Mouse (Mus musculus) thymus, postnatal 4 days (tissue): ENCODE results near the gene Txnrd3.

Experiments
- DNase-seq: peaks from one replicate; pipeline ENCODE4 v3.0.0; 2021

Gene Txnrd3

GRCm38 (mm10) chr6:89658342-89658741, 14.6 kb downstream of the Txnrd3 start:
- no peak for DNase-seq

- no peak for DNase-seq
Measured at GRCm38 (mm10) chr6:89658931-89659330, 15.1 kb downstream of the Txnrd3 start.

GRCm38 (mm10) chr6:89659692-89660423, 16.1 kb downstream of the Txnrd3 start:
- peak; percentile 48 for DNase-seq

GRCm38 (mm10) chr6:89660490-89660889, 16.7 kb downstream of the Txnrd3 start:
- DNase-seq: no peak

GRCm38 (mm10) chr6:89662521-89662920, 18.7 kb downstream of the Txnrd3 start:
- DNase-seq: no peak

- no peak for DNase-seq
Measured at GRCm38 (mm10) chr6:89665155-89665554, 21.4 kb downstream of the Txnrd3 start.

- no peak for DNase-seq
Measured at GRCm38 (mm10) chr6:89665667-89666066, 21.9 kb downstream of the Txnrd3 start.

- no peak for DNase-seq
Measured at GRCm38 (mm10) chr6:89666976-89667375, 23.2 kb downstream of the Txnrd3 start.

- DNase-seq: no peak
Measured at GRCm38 (mm10) chr6:89669556-89669955, 25.8 kb downstream of the Txnrd3 start.

GRCm38 (mm10) chr6:89671431-89671830, 27.6 kb downstream of the Txnrd3 start:
- no peak for DNase-seq

- DNase-seq: no peak
Measured at GRCm38 (mm10) chr6:89672641-89673040, 28.9 kb downstream of the Txnrd3 start.

- no peak for DNase-seq
Measured at GRCm38 (mm10) chr6:89673135-89673780, 29.5 kb downstream of the Txnrd3 start.

- DNase-seq: no peak
Measured at GRCm38 (mm10) chr6:89678522-89678921, 34.7 kb downstream of the Txnrd3 start.

- peak; percentile 78 for DNase-seq
Measured at GRCm38 (mm10) chr6:89679291-89679835, 35.6 kb downstream of the Txnrd3 start.

GRCm38 (mm10) chr6:89680155-89680554, 36.4 kb downstream of the Txnrd3 start:
- DNase-seq: peak; percentile 88

- DNase-seq: no peak
Measured at GRCm38 (mm10) chr6:89684231-89684630, 40.4 kb downstream of the Txnrd3 start.

GRCm38 (mm10) chr6:89687100-89687499, 43.3 kb downstream of the Txnrd3 start:
- DNase-seq: no peak

- DNase-seq: no peak
Measured at GRCm38 (mm10) chr6:89706624-89707023, 62.8 kb downstream of the Txnrd3 start.

- no peak for DNase-seq
Measured at GRCm38 (mm10) chr6:89707240-89707639, 63.5 kb downstream of the Txnrd3 start, which contains the start of gene Vmn1r40. TSS of gene Vmn1r40 (plus strand) at chr6:89707540.

- no peak for DNase-seq
Measured at GRCm38 (mm10) chr6:89718051-89718450, 74.3 kb downstream of the Txnrd3 start.
